Mouse (Mus musculus): ENCODE measurements around the gene Wdr18. TPM values are rescaled to one million over a fixed set of nuclear protein-coding genes. Genes with fewer than 3 reads are reported as not detected.
"Not testable (repeated sequence)": the region's sequence is repeated elsewhere in the genome, so short reads cannot be mapped to it uniquely, and the experiment has no call there.

Gene Wdr18
- polyA plus RNA-seq, 1 experiment: 32.2 TPM

DNA sequence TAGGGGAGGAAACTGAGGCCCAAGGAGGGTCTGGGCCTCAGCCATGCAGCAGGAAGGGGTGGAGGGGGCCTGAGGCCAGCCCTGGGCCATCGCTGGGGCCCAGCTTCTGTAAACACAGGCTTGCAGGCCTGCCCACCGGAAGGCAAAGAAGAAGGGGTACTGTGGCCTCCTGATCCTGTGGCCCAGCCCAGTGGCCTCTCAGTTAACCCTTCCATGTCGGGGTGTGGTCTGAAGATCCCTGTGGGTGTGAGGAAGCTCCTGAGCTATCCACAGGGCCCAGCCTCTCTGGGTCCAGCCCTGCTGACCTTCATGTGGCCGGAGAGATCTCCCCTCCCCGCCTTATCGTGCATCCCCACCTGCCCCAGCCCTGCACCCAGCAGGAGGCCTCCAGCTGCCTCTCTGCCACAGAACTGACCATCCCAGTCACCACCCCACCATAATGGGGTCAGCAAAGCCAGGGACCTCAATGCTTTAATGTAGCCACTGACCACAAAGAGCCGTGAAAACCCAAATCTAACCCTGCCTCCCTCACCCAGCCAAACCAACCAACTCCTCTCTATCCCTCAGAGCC is 13.1 kb upstream of the Wdr18 start:
- TF ChIP-seq POLR2A (IDR thresholded peaks at IDR 0.05; ENCODE audit: borderline replicate concordance, low read depth, low read length): no peak
- TF ChIP-seq CTCF (IDR thresholded peaks at IDR 0.05; ENCODE audit: low read depth, low read length): no peak
- Histone ChIP-seq H3K27ac (ENCODE audit: insufficient read depth, low read depth, low read length) (no peak overlapping the region), H3K4me3 (ENCODE audit: insufficient read depth, low read length) (no peak overlapping the region), H3K4me1 (ENCODE audit: control insufficient read depth, insufficient read depth, low read length) (peaks cover 13% of the 10 kb centered on the region)

DNA sequence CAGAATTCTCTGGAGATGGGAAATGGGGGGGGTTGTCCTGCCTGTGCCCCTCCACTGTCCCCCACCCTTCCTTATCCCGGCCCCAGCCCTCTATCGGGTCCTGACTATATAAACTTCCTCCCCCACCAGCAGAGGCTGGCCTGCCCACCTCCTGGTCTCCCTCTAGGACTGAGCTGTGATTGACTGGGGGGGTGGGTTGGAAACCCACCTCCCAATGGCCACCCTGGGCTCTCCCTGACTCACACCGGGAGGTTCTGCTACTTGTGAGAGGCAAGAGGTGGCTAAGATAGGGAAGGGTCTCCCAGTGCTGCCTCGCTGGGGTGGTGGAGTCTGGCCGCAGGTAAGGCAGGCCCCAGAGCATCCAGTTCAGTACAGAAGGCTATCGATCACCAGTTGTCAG is 12.4 kb upstream of the Wdr18 start:
- no peak overlapping the region for H3K27ac ChIP-seq (ENCODE audit: insufficient read depth, low read depth, low read length)

DNA sequence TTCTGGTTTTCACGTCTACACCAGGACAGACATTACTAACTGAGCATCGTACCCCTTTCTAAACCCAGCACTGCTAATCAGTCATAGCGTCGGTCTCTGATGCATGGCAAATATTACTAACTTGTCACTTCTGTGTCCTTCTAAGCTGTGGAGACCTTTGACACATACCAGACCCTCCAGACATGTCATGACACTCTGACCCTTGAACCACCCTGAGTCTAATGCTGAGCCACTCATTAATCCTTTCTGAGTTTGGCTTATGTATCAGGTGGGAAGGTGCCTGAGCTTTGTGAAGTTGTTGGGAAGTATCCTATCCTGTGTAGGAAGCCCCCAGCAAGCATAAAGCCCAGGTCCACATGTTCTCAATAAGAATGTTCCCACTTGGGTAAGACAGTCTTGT is 10.1 kb upstream of the Wdr18 start:
- TF ChIP-seq CTCF (IDR thresholded peaks at IDR 0.05; ENCODE audit: low read depth, low read length): no peak
- no peak for TF ChIP-seq POLR2A (IDR thresholded peaks at IDR 0.05; ENCODE audit: borderline replicate concordance, low read depth, low read length)
- Histone ChIP-seq H3K27ac (ENCODE audit: insufficient read depth, low read depth, low read length) (no peak overlapping the region), H3K4me3 (ENCODE audit: insufficient read depth, low read length) (no peak overlapping the region), H3K4me1 (ENCODE audit: control insufficient read depth, insufficient read depth, low read length) (peaks cover 10% of the 10 kb centered on the region)

More for the DNA sequence above, 12.4 kb upstream of the Wdr18 start:
- TF ChIP-seq CTCF (IDR thresholded peaks at IDR 0.05; ENCODE audit: low read depth, low read length) (no peak), POLR2A (IDR thresholded peaks at IDR 0.05; ENCODE audit: borderline replicate concordance, low read depth, low read length) (no peak)
- H3K4me1 ChIP-seq (ENCODE audit: control insufficient read depth, insufficient read depth, low read length): peaks cover 10% of the 10 kb centered on the region
- H3K4me3 ChIP-seq (ENCODE audit: insufficient read depth, low read length): no peak overlapping the region

DNA sequence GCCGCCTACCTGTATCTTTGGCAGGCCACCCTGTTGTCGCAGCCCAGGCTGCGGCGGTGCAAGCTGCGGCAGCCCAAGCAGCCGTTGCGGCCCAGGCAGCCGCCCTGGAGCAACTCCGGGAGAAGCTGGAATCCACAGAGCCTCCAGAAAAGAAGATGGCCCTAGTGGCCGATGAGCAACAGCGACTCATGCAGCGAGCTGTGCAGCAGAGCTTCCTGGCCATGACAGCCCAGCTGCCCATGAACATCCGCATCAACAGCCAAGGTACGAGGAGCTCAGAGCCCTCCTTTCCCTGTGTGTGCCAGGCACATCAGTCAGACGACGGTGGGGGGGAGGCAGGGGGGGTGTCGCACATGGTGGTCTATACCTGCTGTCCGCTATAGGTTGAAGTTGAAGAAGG is 9.3 kb upstream of the Wdr18 start:
- Histone ChIP-seq H3K4me3 (ENCODE audit: insufficient read depth, low read length) (no peak overlapping the region), H3K4me1 (ENCODE audit: control insufficient read depth, insufficient read depth, low read length) (peaks cover 6% of the 10 kb centered on the region; the same call in 1 of the 2 replicates), H3K27ac (ENCODE audit: insufficient read depth, low read depth, low read length) (no peak overlapping the region)
- TF ChIP-seq POLR2A (IDR thresholded peaks at IDR 0.05; ENCODE audit: borderline replicate concordance, low read depth, low read length) (no peak), CTCF (IDR thresholded peaks at IDR 0.05; ENCODE audit: low read depth, low read length) (no peak)

DNA sequence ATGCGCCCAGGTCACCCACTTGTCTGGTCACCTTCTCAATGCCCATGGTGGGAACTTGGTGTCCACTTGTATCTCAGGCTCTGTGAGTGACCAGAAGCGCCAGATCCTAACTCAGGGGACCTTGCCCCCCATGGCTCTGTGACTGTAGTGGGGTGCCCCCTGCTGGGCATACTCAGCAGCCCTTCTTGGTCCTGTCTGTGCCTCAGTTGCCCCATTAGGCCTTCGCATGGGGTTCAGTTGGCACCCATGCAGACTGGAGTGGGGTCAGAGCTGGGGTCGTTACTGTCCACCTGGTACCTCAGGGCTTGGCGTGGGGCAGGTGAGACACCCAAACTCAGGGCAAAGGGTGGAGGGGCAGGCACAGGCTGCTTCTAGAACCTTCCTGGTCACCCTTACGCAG is 6.0 kb upstream of the Wdr18 start:
- no peak overlapping the region for H3K27ac ChIP-seq (ENCODE audit: insufficient read depth, low read depth, low read length)
- TF ChIP-seq POLR2A (IDR thresholded peaks at IDR 0.05; ENCODE audit: borderline replicate concordance, low read depth, low read length) (no peak), CTCF (IDR thresholded peaks at IDR 0.05; ENCODE audit: low read depth, low read length) (peak; percentile 57)
- no peak overlapping the region for H3K4me3 ChIP-seq (ENCODE audit: insufficient read depth, low read length)
- H3K4me1 ChIP-seq (ENCODE audit: control insufficient read depth, insufficient read depth, low read length): no peaks in the 10 kb centered on the region

DNA sequence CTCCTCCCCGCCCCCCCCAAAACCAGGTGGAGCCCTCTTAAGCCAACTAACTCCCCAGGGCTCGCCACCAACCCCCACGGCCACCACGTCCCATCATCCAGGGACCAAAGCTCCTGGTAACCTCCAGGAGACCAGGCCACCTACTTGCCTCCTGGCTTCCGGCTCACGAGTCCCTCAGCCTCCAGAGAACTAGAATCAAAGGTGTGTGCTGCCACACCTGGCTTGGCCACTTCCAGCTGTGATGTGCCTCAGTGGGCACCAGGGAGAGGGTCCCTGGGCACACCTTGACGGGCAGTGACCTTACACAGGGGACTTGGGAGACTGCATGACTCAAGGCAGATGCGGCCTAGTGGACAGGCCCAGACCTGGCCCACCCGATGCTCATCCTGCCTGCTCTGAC is 4.3 kb upstream of the Wdr18 start:
- TF ChIP-seq CTCF (IDR thresholded peaks at IDR 0.05; ENCODE audit: low read depth, low read length) (no peak), POLR2A (IDR thresholded peaks at IDR 0.05; ENCODE audit: borderline replicate concordance, low read depth, low read length) (no peak)

DNA sequence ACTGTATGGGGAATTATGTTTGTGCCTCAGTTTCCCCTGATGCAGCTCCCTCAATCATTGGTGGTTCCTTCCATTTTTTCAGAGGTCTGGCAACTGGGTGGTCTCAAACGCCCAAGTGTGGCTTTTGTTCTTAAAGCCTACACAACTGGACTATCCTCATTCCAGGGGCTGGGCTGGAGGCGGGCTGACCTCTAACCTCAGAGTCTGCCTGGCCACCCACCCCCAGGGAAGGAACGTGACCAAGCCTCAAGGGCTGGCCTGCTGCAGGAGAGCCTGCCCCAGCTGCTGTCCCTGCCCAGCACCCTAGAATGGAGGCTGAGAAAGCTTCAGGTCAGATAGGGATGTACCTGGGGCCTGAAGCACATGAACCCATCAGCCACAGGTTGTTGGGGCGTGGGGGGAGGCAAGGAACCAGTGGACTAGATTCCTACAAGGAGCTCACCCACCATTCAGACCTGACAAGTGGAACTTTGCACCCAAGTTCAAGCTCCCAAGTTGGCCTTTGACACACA is 3.3 kb upstream of the Wdr18 start:
- no peak for TF ChIP-seq CTCF (IDR thresholded peaks at IDR 0.05; ENCODE audit: low read depth, low read length)
- TF ChIP-seq POLR2A (IDR thresholded peaks at IDR 0.05; ENCODE audit: borderline replicate concordance, low read depth, low read length): no peak
- Histone ChIP-seq H3K27ac (ENCODE audit: insufficient read depth, low read depth, low read length) (no peak overlapping the region), H3K4me1 (ENCODE audit: control insufficient read depth, insufficient read depth, low read length) (peaks cover 4% of the 10 kb centered on the region), H3K4me3 (ENCODE audit: insufficient read depth, low read length) (no peak overlapping the region)

More for the DNA sequence above, 4.3 kb upstream of the Wdr18 start:
- no peak overlapping the region for H3K4me3 ChIP-seq (ENCODE audit: insufficient read depth, low read length)
- no peak overlapping the region for H3K27ac ChIP-seq (ENCODE audit: insufficient read depth, low read depth, low read length)
- no peaks in the 10 kb centered on the region for H3K4me1 ChIP-seq (ENCODE audit: control insufficient read depth, insufficient read depth, low read length)

DNA sequence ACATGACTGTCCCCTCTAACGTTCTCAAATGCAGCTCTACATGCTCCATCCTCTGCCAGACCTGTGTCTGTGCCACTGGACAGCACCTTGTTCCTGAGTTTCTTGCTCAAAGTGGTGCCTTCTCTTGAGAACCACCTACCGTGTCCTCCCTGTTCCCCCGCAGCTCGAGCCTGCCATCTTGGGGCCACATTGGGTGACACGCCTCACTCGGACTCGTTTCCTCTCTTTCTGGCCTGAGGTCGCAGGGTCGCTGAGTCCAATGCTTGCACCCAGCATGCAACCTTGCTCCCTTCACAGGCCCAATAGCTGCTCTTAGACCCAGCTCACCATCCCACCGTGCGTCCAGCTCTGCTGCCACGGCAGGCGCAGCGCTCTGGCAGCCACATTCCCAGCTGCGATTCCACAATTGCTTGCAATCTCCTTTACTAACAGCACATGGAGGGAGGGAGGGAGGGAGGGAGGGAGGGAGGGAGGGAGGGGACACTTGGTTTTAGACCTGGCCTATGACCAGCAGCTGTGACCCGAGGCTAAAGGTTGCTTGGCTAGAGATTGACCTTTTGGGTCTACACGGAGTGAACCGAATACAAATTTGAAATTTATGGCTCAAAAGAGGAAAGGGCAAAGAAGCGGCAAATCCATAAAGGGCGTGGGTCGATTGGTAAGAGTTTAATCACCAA is 1.7 kb upstream of the Wdr18 start:
- TF ChIP-seq CTCF (IDR thresholded peaks at IDR 0.05; ENCODE audit: low read depth, low read length): peak; percentile 78; the same call in 1 of the 2 replicates
- no peak for TF ChIP-seq POLR2A (IDR thresholded peaks at IDR 0.05; ENCODE audit: borderline replicate concordance, low read depth, low read length)
- H3K4me1 ChIP-seq (ENCODE audit: control insufficient read depth, insufficient read depth, low read length): peaks cover 5% of the 10 kb centered on the region
- no peak overlapping the region for H3K4me3 ChIP-seq (ENCODE audit: insufficient read depth, low read length)
- no peak overlapping the region for H3K27ac ChIP-seq (ENCODE audit: insufficient read depth, low read depth, low read length)

DNA sequence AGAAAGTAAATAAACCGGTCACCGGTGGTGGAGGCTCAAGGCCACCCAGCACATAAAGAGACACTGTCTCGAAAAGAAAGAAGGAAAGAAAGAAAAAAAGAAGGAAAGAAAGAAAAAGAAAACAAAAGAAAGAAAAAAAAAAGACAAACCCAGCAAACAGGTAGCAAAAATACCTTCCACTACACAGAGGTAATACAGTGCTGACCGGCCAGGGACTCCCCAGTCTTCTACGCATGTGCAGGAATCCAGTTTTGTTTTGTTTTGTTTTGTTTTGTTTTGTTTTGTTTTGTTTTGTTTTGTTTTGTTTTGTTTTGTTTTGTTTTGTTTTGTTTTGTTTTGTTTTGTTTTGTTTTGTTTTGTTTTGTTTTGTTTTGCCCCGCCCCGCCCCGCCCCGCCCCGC is 540 bp upstream of the Wdr18 start:
- not testable (repeated sequence) for H3K27ac ChIP-seq (ENCODE audit: insufficient read depth, low read depth, low read length); H3K4me1 ChIP-seq (ENCODE audit: control insufficient read depth, insufficient read depth, low read length)
- peak overlapping the region; percentile 25; the same call in 1 of the 2 replicates for H3K4me3 ChIP-seq (ENCODE audit: insufficient read depth, low read length)

DNA sequence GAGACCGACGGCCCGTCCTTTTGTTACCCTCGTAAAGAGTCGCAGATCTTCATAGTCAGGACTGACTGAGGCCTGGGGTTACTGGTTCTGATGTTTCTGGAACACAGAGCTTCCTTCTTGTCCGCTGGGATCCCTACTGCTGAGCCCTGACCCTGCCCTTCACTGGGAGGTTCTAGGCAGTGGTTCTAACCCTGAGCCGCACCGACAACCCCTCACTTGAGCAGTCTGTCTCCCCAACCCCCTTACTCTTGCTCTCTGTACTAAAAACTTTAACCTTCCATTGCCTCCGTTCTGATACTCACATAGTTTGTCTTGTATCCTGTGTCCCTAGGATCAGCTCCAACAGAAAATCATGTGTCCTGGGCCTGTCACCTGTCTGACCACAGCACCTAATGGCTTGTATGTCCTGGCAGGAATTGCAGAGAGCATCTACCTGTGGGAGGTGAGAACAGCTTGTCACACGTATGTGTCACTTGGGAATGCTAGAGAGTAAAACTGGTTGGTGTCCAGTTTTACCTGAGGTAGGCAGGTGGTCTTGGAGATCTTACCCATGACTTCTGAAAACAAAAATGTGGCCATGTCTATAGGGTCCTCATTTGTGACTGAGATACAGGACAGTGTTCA is 831 bp downstream of the Wdr18 start:
- peak overlapping the region; percentile 78 for H3K27ac ChIP-seq (ENCODE audit: insufficient read depth, low read depth, low read length)
- TF ChIP-seq CTCF (IDR thresholded peaks at IDR 0.05; ENCODE audit: low read depth, low read length) (no peak), POLR2A (IDR thresholded peaks at IDR 0.05; ENCODE audit: borderline replicate concordance, low read depth, low read length) (no peak)

More for the DNA sequence above, 831 bp downstream of the Wdr18 start:
- Histone ChIP-seq H3K4me1 (ENCODE audit: control insufficient read depth, insufficient read depth, low read length) (peaks cover 5% of the 10 kb centered on the region), H3K4me3 (ENCODE audit: insufficient read depth, low read length) (peak overlapping the region; percentile 70)
